Mouse (Mus musculus) testis, adult 2 months (tissue): Measurements from ENCODE around the gene Gm20532. TPM values are rescaled to one million over a fixed set of nuclear protein-coding genes. Genes with fewer than 3 reads are reported as not detected.
"Not testable (repeated sequence)": the region's sequence is repeated elsewhere in the genome, so short reads cannot be mapped to it uniquely, and the experiment has no call there.

Experiments used
- H3K27ac ChIP-seq: fragments of 200-500 bp; 2 replicates; pipeline ENCODE4 v1.5.1; 2012; ENCODE audit warnings: low read depth, low read length; ENCODE audit not compliant: control insufficient read depth, insufficient read depth
- H3K27me3 ChIP-seq: fragments of 200-500 bp; 2 replicates; pipeline ENCODE4 v1.6.1; 2012; ENCODE audit warnings: mild to moderate bottlenecking, low read length, moderate library complexity; ENCODE audit not compliant: control insufficient read depth, insufficient read depth
- H3K36me3 ChIP-seq: fragments of 200-500 bp; 2 replicates; pipeline ENCODE4 v1.6.1; 2012; ENCODE audit warnings: mild to moderate bottlenecking, low read length; ENCODE audit not compliant: control insufficient read depth, insufficient read depth
- H3K4me1 ChIP-seq: fragments of 200-500 bp; 2 replicates; pipeline ENCODE4 v1.6.1; 2012; ENCODE audit warnings: low read length; ENCODE audit not compliant: control insufficient read depth, insufficient read depth
- H3K4me3 ChIP-seq: fragments of 200-500 bp; 2 replicates; pipeline ENCODE4 v1.5.1; 2012; ENCODE audit warnings: low read depth, mild to moderate bottlenecking, low read length, moderate library complexity, mixed read lengths; ENCODE audit not compliant: control insufficient read depth
- CTCF ChIP-seq: fragments of 200-500 bp; IDR thresholded peaks from 2 replicates; pipeline ENCODE4 v1.5.1; 2012; ENCODE audit warnings: low read depth, mild to moderate bottlenecking, inconsistent platforms, low read length, moderate library complexity; ENCODE audit not compliant: control insufficient read depth, insufficient read depth, insufficient replicate concordance
- POLR2A ChIP-seq: fragments of 200-500 bp; IDR thresholded peaks from 2 replicates; pipeline ENCODE4 v1.6.1; 2012; ENCODE audit warnings: low read depth, mild to moderate bottlenecking, inconsistent platforms, low read length, moderate library complexity; ENCODE audit not compliant: control insufficient read depth
- polyA plus RNA-seq: library from polyadenylated mRNA; depleted of rRNA; stranded (reverse); fragments of >200 nt; gene quantifications from 2 replicates; pipeline ENCODE4 v1.2.3, GENCODE M21; 2012

The Gm20532 gene
- polyA plus RNA-seq, 1 experiment, result not detected

DNA sequence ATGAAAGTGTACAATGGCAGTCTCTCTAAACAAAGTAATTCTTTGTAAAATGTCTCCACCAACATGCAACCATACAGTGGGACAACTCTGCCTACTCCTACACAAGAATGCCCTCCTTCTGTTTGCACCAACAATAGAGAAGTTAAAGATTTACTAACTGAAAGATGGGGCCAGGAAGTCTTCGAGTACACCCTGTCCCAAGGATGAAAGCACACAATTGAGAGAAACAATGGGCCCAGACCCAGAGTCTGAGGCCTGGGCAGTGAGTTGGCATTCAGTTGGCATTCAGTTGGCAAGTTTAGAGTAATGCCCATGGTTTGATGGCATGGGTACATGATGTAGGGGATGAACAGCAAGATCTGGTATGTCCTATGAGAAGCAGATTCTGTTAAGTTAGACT is 68.2 kb downstream of the Gm20532 start:
- Histone ChIP-seq H3K27me3 (no peaks in the 10 kb centered on the region), H3K27ac (no peak overlapping the region), H3K4me3 (no peak overlapping the region), H3K4me1 (no peaks in the 10 kb centered on the region), H3K36me3 (no peaks in the 10 kb centered on the region)
- TF ChIP-seq POLR2A, result no peak
- no peak for TF ChIP-seq CTCF

GRCm38 (mm10) chr2:26657426-26657825 is 71.0 kb downstream of the Gm20532 start:
- no peaks in the 10 kb centered on the region for H3K27me3 ChIP-seq
- peaks cover 6% of the 10 kb centered on the region; the same call in 1 of the 2 replicates for H3K4me1 ChIP-seq
- H3K4me3 ChIP-seq, result no peak overlapping the region
- H3K27ac ChIP-seq, result no peak overlapping the region
- TF ChIP-seq CTCF (no peak), POLR2A (no peak)
- H3K36me3 ChIP-seq, result no peaks in the 10 kb centered on the region

GRCm38 (mm10) chr2:26661143-26661752 is 74.8 kb downstream of the Gm20532 start:
- Histone ChIP-seq H3K36me3 (no peaks in the 10 kb centered on the region), H3K27me3 (no peaks in the 10 kb centered on the region), H3K27ac (no peak overlapping the region), H3K4me1 (peaks cover 10% of the 10 kb centered on the region; the same call in 1 of the 2 replicates), H3K4me3 (no peak overlapping the region)
- TF ChIP-seq POLR2A (no peak), CTCF (no peak)

DNA sequence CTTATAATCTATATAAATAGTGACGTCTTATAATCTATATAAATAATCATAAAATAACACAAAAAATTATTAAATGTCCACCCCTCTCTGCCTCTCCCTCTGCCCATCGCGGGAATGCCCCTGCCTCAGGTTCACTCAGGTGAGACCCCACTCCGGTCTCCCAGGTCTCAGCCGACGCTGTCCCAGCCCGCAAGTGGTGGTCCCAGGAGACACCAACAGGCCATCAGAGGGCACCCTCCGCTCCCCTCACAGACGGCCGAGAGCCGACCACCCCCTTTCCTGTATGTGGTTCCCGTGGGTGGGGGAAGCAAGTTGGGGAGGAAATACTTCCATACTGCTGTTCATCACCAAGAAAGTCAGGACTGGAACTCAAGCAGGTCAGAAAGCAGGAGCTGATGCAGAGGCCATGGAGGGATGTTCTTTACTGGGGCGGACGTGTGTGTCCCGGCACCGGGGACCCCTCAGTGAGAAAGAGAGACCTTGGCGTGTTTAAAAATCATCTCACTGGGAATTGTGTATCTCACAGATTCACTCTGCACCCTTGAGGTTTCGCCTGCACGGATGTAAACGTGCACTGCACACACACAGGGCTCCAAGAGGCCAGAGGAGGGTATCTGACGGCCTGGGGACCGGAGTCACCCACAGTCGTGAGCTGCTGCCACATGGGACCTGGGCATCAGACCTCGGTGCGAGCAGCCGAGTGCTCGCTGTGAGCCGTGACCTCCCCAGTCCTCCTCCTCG is 75.5 kb downstream of the Gm20532 start:
- Histone ChIP-seq H3K4me3 (peak overlapping the region; percentile 35), H3K27me3 (no peaks in the 10 kb centered on the region), H3K36me3 (no peaks in the 10 kb centered on the region), H3K27ac (no peak overlapping the region), H3K4me1 (peaks cover 10% of the 10 kb centered on the region; the same call in 1 of the 2 replicates)
- TF ChIP-seq CTCF, result no peak
- TF ChIP-seq POLR2A, result no peak

DNA sequence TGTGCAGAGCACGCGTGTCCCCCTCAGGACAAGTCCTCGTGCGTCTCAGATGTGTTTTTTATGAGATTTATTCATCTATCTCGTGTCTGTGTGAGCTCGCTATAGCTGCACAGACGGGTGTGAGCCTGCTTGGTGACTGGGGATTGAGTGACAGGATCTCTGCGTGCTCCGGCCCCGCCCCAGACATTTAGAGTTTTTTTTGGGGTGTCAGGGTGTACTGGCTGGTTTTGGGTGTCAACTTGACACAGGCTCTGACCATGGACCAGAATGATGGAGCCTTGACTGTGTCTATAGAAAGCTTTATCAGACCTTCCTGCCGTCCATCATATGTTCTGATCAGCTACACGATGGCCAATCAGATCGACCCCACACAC is 76.1 kb downstream of the Gm20532 start:
- H3K4me1 ChIP-seq, result peaks cover 10% of the 10 kb centered on the region; the same call in 1 of the 2 replicates
- TF ChIP-seq POLR2A (no peak), CTCF (no peak)
- no peaks in the 10 kb centered on the region for H3K36me3 ChIP-seq
- H3K27me3 ChIP-seq, result no peaks in the 10 kb centered on the region
- H3K27ac ChIP-seq, result no peak overlapping the region
- H3K4me3 ChIP-seq, result peak overlapping the region; percentile 35

GRCm38 (mm10) chr2:26663112-26663511 is 76.7 kb downstream of the Gm20532 start:
- H3K4me1 ChIP-seq, result peaks cover 10% of the 10 kb centered on the region; the same call in 1 of the 2 replicates
- H3K27ac ChIP-seq, result no peak overlapping the region
- TF ChIP-seq POLR2A (no peak), CTCF (no peak)
- no peaks in the 10 kb centered on the region for H3K36me3 ChIP-seq
- H3K27me3 ChIP-seq, result no peaks in the 10 kb centered on the region
- H3K4me3 ChIP-seq, result no peak overlapping the region

- not testable (repeated sequence) for H3K27me3 ChIP-seq, H3K4me1 ChIP-seq, H3K36me3 ChIP-seq, H3K27ac ChIP-seq, H3K4me3 ChIP-seq
- peak; percentile 25; the same call in 1 of the 2 replicates for TF ChIP-seq CTCF
Observed at GRCm38 (mm10) chr2:26663551-26663950, 77.1 kb downstream of the Gm20532 start.
